In the genomic region with DNA sequence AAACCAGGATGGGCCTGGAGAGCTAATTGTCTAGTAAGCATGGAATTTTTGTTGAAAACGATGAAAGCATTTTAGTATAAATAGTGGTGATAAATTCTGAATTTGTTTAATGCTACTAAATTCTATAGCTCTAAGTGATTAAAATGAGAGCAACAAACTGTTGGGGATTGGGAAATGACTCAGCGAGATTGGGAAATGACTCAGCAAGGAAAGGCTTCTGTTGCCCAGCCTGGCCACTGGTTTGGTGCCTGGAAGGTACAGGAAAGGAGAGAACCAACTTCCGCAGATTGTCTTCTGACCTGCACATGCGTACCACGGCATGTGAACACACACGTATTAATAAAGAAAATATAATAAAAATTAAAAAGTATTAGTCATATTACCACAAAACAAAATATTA, we compare ENCODE assay signal across 27 mouse cellular contexts.
"Had no signal": no experiment of that assay in that cellular context is flagged by ENCODE, and none has a peak within 500 bp of the region (broad histone marks: within the 10 kb centered on the region; RNA-seq: fewer than 3 reads in every experiment).

No protein-coding gene starts in this region.

- DNase-seq: gastrocnemius, adult 2 months; gastrocnemius, postnatal 10 days; gastrocnemius, postnatal 25 days; heart, adult 2 months; heart, postnatal 14 days; heart, postnatal 36 days; kidney, adult 11 months; kidney, adult 2 months; kidney, adult 9 months; kidney, postnatal 10 days; kidney, postnatal 25 days; kidney, postnatal 4 days; liver had no signal

- H3K27me3 ChIP-seq: heart, embryonic 13.5 days; heart, embryonic 15.5 days; hindbrain, embryonic 13.5 days; hindbrain, embryonic 15.5 days; limb, embryonic 12.5 days had no signal

- H3K9me3 ChIP-seq: heart, embryonic 13.5 days; heart, embryonic 15.5 days; hindbrain, embryonic 10.5 days; hindbrain, embryonic 15.5 days; limb, embryonic 10.5 days had no signal

- H3K4me3 ChIP-seq: gastrocnemius, adult 2 months; heart, adult 2 months; heart, embryonic 13.5 days; heart, embryonic 15.5 days; hindbrain, embryonic 10.5 days; hindbrain, embryonic 13.5 days; hindbrain, embryonic 15.5 days; layer of hippocampus, adult 2 months; left cerebral cortex, adult 2 months; limb, embryonic 10.5 days; limb, embryonic 12.5 days had no signal

- H3K9ac ChIP-seq: heart, embryonic 13.5 days; heart, embryonic 15.5 days; hindbrain, embryonic 13.5 days; hindbrain, embryonic 15.5 days; limb, embryonic 12.5 days; liver, embryonic 14.5 days had no signal

- H3K4me1 ChIP-seq: heart, embryonic 13.5 days; heart, embryonic 15.5 days; hindbrain, embryonic 10.5 days; hindbrain, embryonic 13.5 days; hindbrain, embryonic 15.5 days; limb, embryonic 10.5 days; limb, embryonic 12.5 days had no signal

- H3K4me2 ChIP-seq: heart, embryonic 11.5 days; heart, embryonic 13.5 days; heart, embryonic 15.5 days; hindbrain, embryonic 13.5 days; hindbrain, embryonic 15.5 days; limb, embryonic 12.5 days; liver, embryonic 11.5 days had no signal

- H3K27ac ChIP-seq: gastrocnemius, adult 2 months; heart, adult 2 months; heart, embryonic 13.5 days; heart, embryonic 15.5 days; hindbrain, embryonic 10.5 days; hindbrain, embryonic 13.5 days; hindbrain, embryonic 15.5 days; hindbrain, postnatal 0 days; layer of hippocampus, adult 2 months; left cerebral cortex, adult 2 months; limb, embryonic 10.5 days; limb, embryonic 12.5 days; liver, embryonic 14.5 days had no signal

- ATAC-seq: hindbrain, postnatal 0 days; intestine, embryonic 16.5 days had no signal

- H3K36me3 ChIP-seq: heart, embryonic 13.5 days; heart, embryonic 15.5 days; hindbrain, embryonic 10.5 days; hindbrain, embryonic 13.5 days; hindbrain, embryonic 15.5 days; limb, embryonic 10.5 days; limb, embryonic 12.5 days had no signal
